Mouse (Mus musculus): ENCODE results near the gene Aar2. TPM values are rescaled to one million over a fixed set of nuclear protein-coding genes. Genes with fewer than 3 reads are reported as not detected.
"Not testable (repeated sequence)": the region's sequence is repeated elsewhere in the genome, so short reads cannot be mapped to it uniquely, and the experiment has no call there.

The Aar2 gene
- polyA plus RNA-seq (2015; fragmentation: Nextera tagmentation; extraction: Ambion mirVana), result 37.4 and 38.6 TPM in 2 replicates

- Histone ChIP-seq H3K4me3 (peak within 1 kb of the TSS; percentile 87), H3K9me3 (no peaks in the 10 kb centered on the region), H3K4me1 (peaks cover 13% of the 10 kb centered on the region), H3K27ac (no peak within 1 kb of the TSS; the same call in 1 of the 2 replicates), H3K4me2 (replicated peaks) (peak within 1 kb of the TSS; percentile 83), H3K36me3 (peaks cover 18% of the 10 kb centered on the region), H3K9ac (peak within 1 kb of the TSS; percentile 90), H3K27me3 (no peaks in the 10 kb centered on the region)
- 5% methylated on average over 39 of the region's 39 CpGs for WGBS
- ATAC-seq (ENCODE audit: low FRiP score, low read depth), result no peak
Measured at GRCm38 (mm10) chr2:156547123-156547891, at the start of gene Aar2. Aar2 (plus strand) TSS chr2:156547584.

- H3K27ac ChIP-seq, result no peak overlapping the region
Measured at GRCm38 (mm10) chr2:156497915-156498314, 49.5 kb upstream of the Aar2 start.

GRCm38 (mm10) chr2:156501025-156501424, 46.4 kb upstream of the Aar2 start:
- H3K9me3 ChIP-seq, result no peaks in the 10 kb centered on the region
- ATAC-seq (ENCODE audit: low FRiP score, low read depth), result no peak
- peaks cover 90% of the 10 kb centered on the region for H3K36me3 ChIP-seq
- no peak overlapping the region for H3K9ac ChIP-seq
- no peak overlapping the region for H3K4me3 ChIP-seq
- H3K27ac ChIP-seq, result no peak overlapping the region
- H3K4me2 ChIP-seq (replicated peaks), result no peak overlapping the region
- no peaks in the 10 kb centered on the region for H3K4me1 ChIP-seq
- WGBS, result 81% methylated on average over 1 of the region's 1 CpGs
- H3K27me3 ChIP-seq, result no peaks in the 10 kb centered on the region

More at GRCm38 (mm10) chr2:156497915-156498314, 49.5 kb upstream of the Aar2 start:
- Histone ChIP-seq H3K4me1 (no peaks in the 10 kb centered on the region), H3K9ac (no peak overlapping the region; the same call in 1 of the 2 replicates), H3K36me3 (peaks cover 86% of the 10 kb centered on the region), H3K9me3 (no peaks in the 10 kb centered on the region), H3K4me3 (no peak overlapping the region), H3K27me3 (no peaks in the 10 kb centered on the region), H3K4me2 (replicated peaks) (no peak overlapping the region)
- 0 out of 2 replicates have a peak, but pooled peaks have one; percentile 32 for ATAC-seq (ENCODE audit: low FRiP score, low read depth)
- 41% methylated on average over 5 of the region's 5 CpGs for WGBS

- Histone ChIP-seq H3K9me3 (no peaks in the 10 kb centered on the region), H3K4me3 (no peak overlapping the region), H3K4me1 (no peaks in the 10 kb centered on the region), H3K9ac (no peak overlapping the region), H3K27me3 (no peaks in the 10 kb centered on the region), H3K27ac (no peak overlapping the region), H3K4me2 (replicated peaks) (no peak overlapping the region), H3K36me3 (peaks cover 94% of the 10 kb centered on the region)
- WGBS, result 84% methylated on average over 13 of the region's 13 CpGs
- no peak for ATAC-seq (ENCODE audit: low FRiP score, low read depth)
Measured at GRCm38 (mm10) chr2:156505533-156505932, 41.9 kb upstream of the Aar2 start.

GRCm38 (mm10) chr2:156512028-156512427, 35.4 kb upstream of the Aar2 start:
- no peak overlapping the region for H3K4me2 ChIP-seq (replicated peaks)
- H3K36me3 ChIP-seq, result peaks cover 75% of the 10 kb centered on the region
- H3K27ac ChIP-seq, result no peak overlapping the region
- H3K4me1 ChIP-seq, result no peaks in the 10 kb centered on the region
- no peaks in the 10 kb centered on the region for H3K9me3 ChIP-seq
- no peak for ATAC-seq (ENCODE audit: low FRiP score, low read depth)
- H3K4me3 ChIP-seq, result no peak overlapping the region
- WGBS, result 79% methylated on average over 7 of the region's 7 CpGs
- H3K27me3 ChIP-seq, result no peaks in the 10 kb centered on the region
- H3K9ac ChIP-seq, result no peak overlapping the region

GRCm38 (mm10) chr2:156512561-156512960, 34.8 kb upstream of the Aar2 start:
- Histone ChIP-seq H3K27ac (no peak overlapping the region), H3K4me2 (replicated peaks) (no peak overlapping the region), H3K36me3 (peaks cover 72% of the 10 kb centered on the region), H3K27me3 (no peaks in the 10 kb centered on the region), H3K9ac (no peak overlapping the region), H3K4me1 (no peaks in the 10 kb centered on the region), H3K9me3 (no peaks in the 10 kb centered on the region), H3K4me3 (no peak overlapping the region)
- no peak for ATAC-seq (ENCODE audit: low FRiP score, low read depth)
- 73% methylated on average over 4 of the region's 6 CpGs for WGBS

- 90% methylated on average over 9 of the region's 9 CpGs for WGBS
- Histone ChIP-seq H3K9me3 (no peaks in the 10 kb centered on the region), H3K4me1 (no peaks in the 10 kb centered on the region), H3K36me3 (peaks cover 62% of the 10 kb centered on the region), H3K4me3 (no peak overlapping the region), H3K9ac (no peak overlapping the region), H3K27me3 (no peaks in the 10 kb centered on the region), H3K4me2 (replicated peaks) (no peak overlapping the region), H3K27ac (no peak overlapping the region)
- ATAC-seq (ENCODE audit: low FRiP score, low read depth), result no peak
Measured at GRCm38 (mm10) chr2:156515102-156515501, 32.3 kb upstream of the Aar2 start.

- no peaks in the 10 kb centered on the region for H3K4me1 ChIP-seq
- H3K9me3 ChIP-seq, result no peaks in the 10 kb centered on the region
- ATAC-seq (ENCODE audit: low FRiP score, low read depth), result peak; percentile 55; the same call in 1 of the 2 replicates
- no peaks in the 10 kb centered on the region for H3K27me3 ChIP-seq
- no peak overlapping the region for H3K4me2 ChIP-seq (replicated peaks)
- no peak overlapping the region for H3K27ac ChIP-seq
- 26% methylated on average over 7 of the region's 7 CpGs for WGBS
- H3K9ac ChIP-seq, result no peak overlapping the region
- H3K36me3 ChIP-seq, result peaks cover 60% of the 10 kb centered on the region
- H3K4me3 ChIP-seq, result no peak overlapping the region
Measured at GRCm38 (mm10) chr2:156515565-156516185, 31.7 kb upstream of the Aar2 start.

GRCm38 (mm10) chr2:156516678-156517077, 30.7 kb upstream of the Aar2 start:
- H3K9ac ChIP-seq; H3K9me3 ChIP-seq; ATAC-seq (ENCODE audit: low FRiP score, low read depth); H3K4me3 ChIP-seq; H3K4me2 ChIP-seq (replicated peaks); H3K27ac ChIP-seq; H3K4me1 ChIP-seq; H3K27me3 ChIP-seq: not testable (repeated sequence)
- H3K36me3 ChIP-seq, result peaks cover 59% of the 10 kb centered on the region
- WGBS, result 84% methylated on average over 2 of the region's 2 CpGs

- Histone ChIP-seq H3K27me3 (no peaks in the 10 kb centered on the region), H3K9me3 (no peaks in the 10 kb centered on the region), H3K4me1 (no peaks in the 10 kb centered on the region), H3K27ac (no peak overlapping the region), H3K4me3 (no peak overlapping the region), H3K36me3 (peaks cover 68% of the 10 kb centered on the region), H3K4me2 (replicated peaks) (no peak overlapping the region), H3K9ac (no peak overlapping the region)
- WGBS, result 80% methylated on average over 6 of the region's 6 CpGs
- ATAC-seq (ENCODE audit: low FRiP score, low read depth), result no peak
Measured at GRCm38 (mm10) chr2:156518306-156518705, 29.1 kb upstream of the Aar2 start.

GRCm38 (mm10) chr2:156519584-156519983, 27.8 kb upstream of the Aar2 start:
- H3K27ac ChIP-seq, result no peak overlapping the region
- no peak overlapping the region for H3K9ac ChIP-seq
- whole genome bisulfite sequencing, result 88% methylated on average over 5 of the region's 5 CpGs
- H3K36me3 ChIP-seq, result peaks cover 58% of the 10 kb centered on the region
- H3K4me3 ChIP-seq, result no peak overlapping the region
- ATAC-seq (ENCODE audit: low FRiP score, low read depth), result no peak
- H3K4me2 ChIP-seq (replicated peaks), result no peak overlapping the region
- no peaks in the 10 kb centered on the region for H3K4me1 ChIP-seq
- H3K27me3 ChIP-seq, result no peaks in the 10 kb centered on the region
- no peaks in the 10 kb centered on the region for H3K9me3 ChIP-seq

- 90% methylated on average over 11 of the region's 11 CpGs for WGBS
- H3K9me3 ChIP-seq, result no peaks in the 10 kb centered on the region
- H3K4me2 ChIP-seq (replicated peaks), result no peak overlapping the region
- no peak overlapping the region for H3K4me3 ChIP-seq
- peaks cover 63% of the 10 kb centered on the region for H3K36me3 ChIP-seq
- no peaks in the 10 kb centered on the region for H3K4me1 ChIP-seq
- no peak for ATAC-seq (ENCODE audit: low FRiP score, low read depth)
- H3K9ac ChIP-seq, result no peak overlapping the region
- no peaks in the 10 kb centered on the region for H3K27me3 ChIP-seq
- H3K27ac ChIP-seq, result no peak overlapping the region
Measured at GRCm38 (mm10) chr2:156522994-156523393, 24.4 kb upstream of the Aar2 start.

All from limb, embryonic 13.5 days (tissue).